Mouse (Mus musculus): Measurements from ENCODE around the gene Slc26a8.

DNA sequence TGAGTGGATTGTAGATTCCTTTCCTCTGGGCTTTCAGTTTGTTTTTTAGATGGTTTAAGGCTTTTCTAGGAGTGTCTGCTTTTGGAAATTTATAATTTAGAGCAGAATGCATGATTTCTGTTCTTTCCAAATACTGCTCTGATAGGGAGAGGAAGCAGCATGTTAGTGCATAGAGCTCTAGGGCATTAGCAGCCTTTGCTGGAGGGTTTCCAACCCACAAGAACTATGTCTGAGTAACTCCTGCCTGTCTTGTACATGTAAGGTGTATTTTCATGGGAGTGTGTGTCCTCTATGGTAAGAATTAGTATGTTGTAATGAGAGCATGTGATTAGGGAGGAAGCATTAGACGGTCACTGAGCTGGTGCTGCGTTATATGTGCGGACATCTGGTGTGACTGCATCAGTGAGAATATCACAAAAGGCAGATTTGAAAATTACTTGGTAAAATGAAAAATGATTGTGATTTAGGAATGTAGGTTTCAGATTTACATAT lies 17.1 kb upstream of the Slc26a8 start:
- TF ChIP-seq HCFC1 (IDR thresholded peaks at IDR 0.05; ENCODE audit: borderline replicate concordance, insufficient read depth, low read length): no peak
- no peak for TF ChIP-seq CHD2 (IDR thresholded peaks at IDR 0.05; ENCODE audit: low read depth, low read length)
- no peak for TF ChIP-seq ZNF384 (IDR thresholded peaks at IDR 0.05; ENCODE audit: low read depth, low read length)

All from ES-E14 (cell line).